Mouse (Mus musculus) monocyte, adult 5-6 weeks (primary cell): ENCODE measurements around the gene Fcer2a. TPM values are rescaled to one million over a fixed set of nuclear protein-coding genes. Genes with fewer than 3 reads are reported as not detected.

ENCODE experiments used
- ATAC-seq: fragments of 153-309, 156-312 bp; replicated peaks from 2 replicates; pipeline ENCODE4 v1.8.0; 2017; ENCODE audit warnings: mild to moderate bottlenecking; ENCODE audit not compliant: low TSS enrichment, insufficient number of reproducible peaks, severe bottlenecking, poor library complexity, low FRiP score
- total RNA-seq: library from RNA; stranded (forward); fragments of 200-1000, 200-491, 200-594 nt; gene quantifications from 3 replicates; pipeline ENCODE4 v1.2.3, GENCODE M21; 2017

Gene Fcer2a
- 11.4 to 16.0 TPM (median 11.7 TPM) in 3 replicates for total RNA-seq

DNA sequence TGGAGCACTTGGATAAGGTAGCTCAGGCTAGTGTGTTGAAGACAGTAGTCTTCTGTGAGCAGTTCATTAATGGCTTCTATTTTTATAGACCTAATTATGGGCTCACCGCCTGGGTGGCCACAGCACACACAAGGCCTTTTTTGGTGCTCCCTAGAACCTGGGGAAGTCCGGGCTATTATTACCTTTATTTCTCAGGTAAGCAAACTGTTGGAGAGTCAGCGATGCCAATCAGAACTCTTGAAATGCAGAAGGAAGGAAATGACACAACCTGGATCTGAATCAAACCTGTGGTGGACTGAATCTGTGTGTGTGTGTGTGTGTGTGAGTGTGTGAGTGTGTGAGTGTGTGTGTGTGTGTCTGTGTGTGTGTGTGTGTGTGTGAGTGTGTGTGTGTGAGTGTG is at the start of gene Fcer2a:
Fcer2a (minus strand) TSS at position 55 of the 400 bp plus-strand sequence.
- ATAC-seq = no peak

DNA sequence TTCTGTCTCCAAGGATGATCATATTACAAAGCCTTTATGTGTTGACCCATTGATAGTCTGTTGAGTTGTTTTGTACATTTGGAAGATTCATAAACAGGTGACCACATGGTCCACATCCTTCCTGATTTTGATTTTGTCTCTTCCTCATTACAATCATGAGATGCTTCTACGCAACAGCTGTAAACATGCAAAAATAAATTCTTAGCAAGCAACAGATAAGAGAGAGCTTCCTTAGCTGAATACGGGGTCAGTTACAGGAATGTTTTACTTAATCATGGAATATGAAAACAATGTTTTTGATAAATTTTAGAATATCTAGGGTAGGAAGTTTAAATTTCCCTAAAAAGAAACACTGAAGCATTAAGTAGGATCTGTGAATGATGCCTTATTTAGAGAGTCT is 43.0 kb upstream of the Fcer2a start:
- no peak for ATAC-seq

DNA sequence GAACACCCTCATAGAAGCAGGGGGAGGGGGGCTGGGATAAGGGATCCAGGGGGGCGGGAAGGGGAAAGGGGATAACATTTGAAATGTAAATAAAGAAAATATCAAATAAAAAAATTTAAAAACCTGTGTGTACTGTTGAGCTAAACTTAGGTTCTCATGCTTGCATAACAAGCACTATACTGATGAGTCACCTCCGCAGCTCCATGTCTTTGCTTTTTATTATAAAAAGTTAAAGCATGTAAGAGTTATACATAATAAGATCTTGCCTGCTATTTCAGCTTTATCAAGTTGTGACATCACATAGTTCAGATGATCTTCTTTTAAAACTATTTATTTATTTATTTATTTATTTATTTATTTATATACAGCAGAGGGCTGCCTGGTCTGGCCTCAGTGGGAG is 41.6 kb upstream of the Fcer2a start:
- no peak for ATAC-seq

DNA sequence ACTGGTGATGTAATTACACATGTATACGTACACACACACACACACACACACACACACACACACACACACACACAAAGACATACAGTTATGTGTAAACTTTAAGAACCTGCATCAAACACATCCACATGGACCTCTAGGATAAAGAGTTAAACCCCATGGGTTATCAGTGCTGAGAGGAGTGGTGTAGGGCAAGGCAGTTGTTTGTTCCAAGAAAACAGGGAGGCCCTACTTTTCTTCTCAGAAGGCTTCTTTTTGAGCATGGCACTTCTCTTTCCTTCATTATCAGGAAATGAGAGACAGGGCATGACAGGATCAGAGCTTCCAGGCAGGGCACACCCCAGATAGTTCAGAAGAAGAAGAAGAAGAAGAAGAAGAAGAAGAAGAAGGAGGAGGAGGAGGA is 40.1 kb upstream of the Fcer2a start:
- no peak for ATAC-seq

DNA sequence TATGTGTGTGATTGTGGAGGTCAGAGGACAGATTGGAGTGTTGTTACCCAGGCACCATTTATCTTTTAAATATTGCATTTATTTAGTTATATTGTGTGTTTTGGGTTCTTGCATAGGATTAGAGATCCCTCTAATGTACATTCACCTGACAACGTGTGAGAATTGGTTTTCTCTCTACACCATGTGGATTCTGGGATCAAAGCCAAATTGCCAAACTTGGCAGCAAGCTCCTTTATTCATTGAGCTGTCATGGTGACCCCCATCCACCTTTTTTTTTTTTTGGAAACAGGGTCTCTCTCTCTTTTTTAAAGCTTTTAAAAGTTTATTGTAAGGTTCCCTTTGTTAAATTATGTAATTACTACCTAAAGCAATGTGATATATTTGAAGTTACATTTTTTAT is 27.1 kb upstream of the Fcer2a start:
- no peak for ATAC-seq

DNA sequence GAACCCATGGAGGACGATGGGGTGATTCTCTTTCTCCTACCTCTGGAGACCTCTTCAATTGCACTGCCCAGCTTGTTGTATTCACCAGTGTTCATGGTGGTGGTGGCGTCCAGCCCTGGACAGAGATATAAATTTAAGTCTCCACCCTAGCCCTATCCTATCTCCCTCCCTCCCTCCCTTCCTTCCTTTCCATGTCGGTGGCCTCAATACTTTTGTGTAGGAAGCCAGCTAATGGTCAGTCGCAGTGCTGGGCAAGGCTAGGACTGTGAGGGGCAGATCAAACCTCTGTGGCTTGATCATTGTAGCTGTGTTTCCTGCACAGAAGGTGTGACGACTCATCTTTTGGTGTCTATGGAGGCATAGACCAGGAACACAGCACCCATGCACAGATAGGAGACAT is 26.6 kb upstream of the Fcer2a start, which contains the start of gene Clec4g:
Clec4g (minus strand) TSS at position 101 of the 400 bp plus-strand sequence.
- ATAC-seq = no peak

DNA sequence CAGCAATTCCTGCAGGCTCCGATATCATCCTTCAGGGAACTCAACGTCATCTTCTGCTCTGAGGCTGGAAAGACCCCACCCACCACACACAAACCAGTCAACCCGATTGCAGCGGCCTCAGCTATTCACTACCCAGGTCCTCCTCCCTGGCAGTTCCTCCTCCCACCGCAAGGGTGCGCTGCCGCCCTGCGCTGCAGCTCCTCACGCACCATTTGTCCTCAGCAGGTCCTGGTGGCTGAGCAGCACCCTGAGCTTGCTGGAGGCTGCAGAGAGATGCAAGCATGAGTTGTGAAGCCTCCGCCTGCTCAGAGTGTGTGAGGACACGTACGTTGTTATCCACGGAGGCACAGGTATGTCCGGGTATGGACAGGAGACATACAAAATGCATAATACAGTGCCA is 24.6 kb upstream of the Fcer2a start:
- ATAC-seq = peak; percentile 93

DNA sequence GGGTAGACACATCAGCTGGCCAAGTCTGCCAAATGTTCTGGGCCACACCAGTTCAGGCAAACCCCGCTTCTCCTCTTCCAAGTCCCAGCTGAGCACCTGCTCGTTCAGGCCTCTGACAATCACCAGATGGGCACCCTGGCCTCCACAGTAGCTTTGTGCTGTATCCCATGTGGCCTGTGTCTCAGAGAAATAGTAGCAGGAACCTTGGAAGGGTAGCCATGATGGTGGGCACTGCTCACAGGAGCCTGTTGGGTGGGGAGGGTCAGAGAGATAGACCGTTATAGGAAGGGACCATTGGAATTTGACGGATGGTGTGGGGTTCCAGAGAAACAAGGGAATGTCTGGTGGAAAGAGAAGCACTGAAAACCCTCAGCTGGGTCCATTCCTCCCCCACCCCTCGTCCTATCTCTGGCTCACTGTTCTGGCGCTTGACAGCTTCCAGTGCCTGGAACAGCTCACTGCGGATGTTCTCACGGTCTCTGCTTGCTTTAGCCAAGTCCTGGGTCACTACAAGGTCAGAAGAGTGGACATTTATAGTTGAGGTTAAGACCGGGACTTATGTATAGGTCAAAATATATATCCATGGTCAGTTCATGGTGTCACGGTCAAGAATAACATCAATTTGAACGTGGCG is 23.5 kb upstream of the Fcer2a start:
- ATAC-seq = no peak

DNA sequence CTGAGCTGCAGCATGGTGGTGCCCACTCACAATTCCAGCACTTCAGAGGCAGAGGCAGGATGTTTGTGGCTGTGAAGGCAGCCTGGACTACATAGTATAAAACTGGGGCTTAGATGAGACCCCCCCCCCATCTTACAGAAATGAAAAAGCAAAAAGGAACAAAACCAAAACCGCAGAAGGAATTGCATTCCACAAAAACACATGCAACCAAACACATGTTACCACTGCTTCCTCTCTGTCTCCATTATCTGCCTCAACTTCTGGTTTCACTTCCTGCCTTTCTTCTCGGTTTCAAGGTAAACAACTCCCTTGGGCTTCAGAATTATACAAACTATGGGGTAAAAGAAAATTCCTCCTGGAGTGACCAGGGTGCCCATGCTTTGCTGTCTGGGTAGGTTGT is 17.7 kb upstream of the Fcer2a start:
- ATAC-seq = peak; percentile 75

DNA sequence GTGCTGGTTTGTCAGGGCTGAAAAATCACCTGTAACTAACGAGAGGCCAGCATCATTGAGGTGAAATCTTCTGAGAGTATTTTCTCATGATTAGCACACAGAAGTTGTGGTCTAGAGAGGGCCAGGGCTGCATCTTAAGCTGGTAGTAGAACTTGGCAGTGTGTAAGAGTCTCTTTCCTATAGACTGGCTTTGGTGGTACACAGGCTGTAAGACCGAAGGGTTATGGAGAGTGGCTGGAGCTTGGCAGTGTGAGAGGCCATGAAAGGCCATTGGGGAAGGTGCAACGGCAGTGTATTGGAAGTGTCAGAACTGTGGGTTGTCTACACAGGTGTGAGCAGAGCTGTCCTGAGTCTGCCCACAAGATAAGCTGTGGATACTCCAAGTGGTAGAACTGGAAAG is 16.3 kb upstream of the Fcer2a start:
- no peak for ATAC-seq

DNA sequence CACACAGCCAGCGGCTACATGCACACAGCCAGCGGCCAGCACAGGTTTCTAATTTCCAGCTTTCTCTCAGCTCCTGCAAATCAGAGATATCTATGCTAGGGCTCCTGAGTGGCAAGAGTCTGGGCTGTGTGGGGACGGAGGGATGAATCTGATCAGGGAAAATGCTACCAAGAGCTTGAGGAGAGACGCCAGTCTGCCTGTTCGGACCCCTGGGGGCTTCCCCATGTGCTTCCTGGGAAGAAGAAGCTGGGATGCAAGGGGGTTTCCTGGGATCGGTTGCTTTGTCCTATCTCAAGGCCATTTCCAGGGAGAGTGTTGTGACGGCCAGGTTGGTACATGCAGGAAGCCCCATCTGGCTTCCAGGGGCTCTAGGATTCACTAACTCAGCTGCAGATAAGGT is 13.6 kb upstream of the Fcer2a start:
- no peak for ATAC-seq

DNA sequence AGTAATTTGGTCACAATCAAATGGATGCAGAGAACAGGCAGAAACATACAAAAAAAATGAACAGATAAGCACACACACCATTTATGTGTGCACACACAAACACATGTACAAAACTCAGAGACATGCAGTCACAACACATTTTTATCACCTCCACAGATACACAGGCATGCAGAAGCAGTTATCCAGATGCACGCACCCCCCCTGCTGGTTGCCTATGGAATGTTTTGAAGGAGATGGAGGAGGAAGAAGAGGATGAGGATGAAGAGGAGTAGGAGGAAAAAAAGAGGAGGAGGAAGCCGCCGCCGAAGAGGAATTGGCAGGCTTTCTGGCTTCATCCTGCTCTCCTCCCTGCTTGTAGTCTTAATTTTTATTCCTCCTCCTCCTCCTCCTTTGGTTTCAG is 11.7 kb upstream of the Fcer2a start:
- ATAC-seq = no peak

DNA sequence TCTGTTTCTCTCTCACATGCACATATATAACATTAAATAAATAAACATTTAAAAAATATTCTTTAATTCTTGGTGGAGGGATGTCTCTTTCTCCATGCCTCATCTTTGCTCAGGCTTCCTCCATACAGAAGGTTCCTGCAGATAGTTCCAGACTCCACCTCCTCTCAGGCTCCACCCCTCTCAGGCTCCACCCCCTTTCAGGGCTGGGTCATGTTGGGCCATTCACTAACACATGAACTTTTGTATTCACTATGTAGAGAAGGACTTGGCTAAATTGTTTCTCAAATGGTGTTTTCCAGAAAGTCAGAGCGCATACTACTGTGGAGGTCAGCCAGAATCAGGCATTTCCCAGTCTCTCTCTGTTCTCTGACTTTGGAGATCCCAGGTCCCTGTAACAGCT is 7.5 kb upstream of the Fcer2a start:
- ATAC-seq = no peak

DNA sequence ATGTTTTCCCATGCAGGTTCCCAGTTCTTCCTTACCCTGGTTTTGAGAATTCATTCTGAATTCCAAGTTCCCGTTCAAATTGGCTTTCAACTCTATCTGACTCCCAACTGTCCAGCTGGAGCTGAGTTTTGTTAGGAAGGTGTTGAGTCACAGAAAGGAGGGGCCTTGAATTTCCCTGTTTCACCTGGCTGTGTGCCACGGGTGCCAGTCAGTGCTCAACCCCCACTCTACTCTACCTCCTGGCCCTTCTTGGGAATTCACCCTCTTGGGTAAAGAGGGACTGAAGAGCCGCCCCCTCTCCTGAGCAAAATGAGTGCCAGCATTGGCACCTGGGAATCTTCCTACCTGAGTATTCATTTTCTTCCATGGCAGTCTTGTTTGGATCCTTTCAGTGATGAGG is 3.2 kb downstream of the Fcer2a start:
- no peak for ATAC-seq

DNA sequence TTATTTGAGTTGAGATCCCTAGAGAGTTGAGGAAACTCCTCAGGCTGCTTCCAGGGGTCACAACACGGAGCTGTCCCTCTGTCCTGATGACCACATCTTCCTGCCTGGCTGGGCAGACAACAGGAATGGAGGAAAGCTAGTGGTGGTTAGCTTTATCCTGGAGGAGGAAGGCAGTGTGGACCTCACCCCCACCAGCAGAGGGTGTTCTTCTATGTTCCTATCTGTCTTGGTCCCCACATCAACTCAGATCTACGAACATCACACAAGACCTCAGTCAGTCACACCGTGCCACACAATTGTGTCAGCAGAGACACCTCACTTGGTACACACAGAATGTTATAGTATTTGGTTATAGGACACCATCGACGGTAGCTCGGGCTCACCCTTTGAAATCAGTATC is 6.4 kb downstream of the Fcer2a start:
- no peak for ATAC-seq

DNA sequence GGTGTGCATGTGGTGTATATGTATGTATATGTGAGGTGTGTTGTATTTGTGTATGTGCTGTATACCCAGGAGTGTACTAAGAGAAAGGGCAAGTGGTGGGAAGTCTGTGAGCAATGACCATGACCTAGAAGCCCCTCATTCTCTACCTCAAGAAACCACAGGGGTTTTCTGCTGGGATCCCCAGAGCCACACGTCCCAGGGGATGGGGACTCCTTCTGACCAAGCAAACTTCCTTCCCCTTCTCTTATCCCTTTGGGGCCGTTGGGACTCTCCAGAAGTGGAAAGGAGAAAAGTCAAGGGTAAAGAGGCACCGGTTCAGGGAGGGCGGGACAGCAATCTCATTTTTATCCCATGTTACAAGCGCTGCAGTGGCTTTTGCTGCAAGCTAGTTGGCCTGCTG is 8.6 kb downstream of the Fcer2a start:
- no peak for ATAC-seq

DNA sequence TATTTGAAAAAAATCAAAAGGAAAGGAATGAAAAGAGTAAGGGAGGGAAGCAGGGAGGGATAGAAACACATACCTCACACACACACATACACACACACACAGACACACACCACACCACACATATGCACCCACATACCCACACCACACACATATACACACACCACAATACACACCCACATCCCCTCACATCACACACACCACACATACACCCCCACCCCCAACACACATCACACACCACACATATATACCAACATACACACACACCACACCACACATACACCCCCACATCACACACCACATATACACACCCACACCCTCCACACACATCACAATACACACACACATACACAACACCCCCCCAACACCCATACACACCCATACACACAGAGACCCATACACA is 9.4 kb downstream of the Fcer2a start:
- no peak for ATAC-seq

DNA sequence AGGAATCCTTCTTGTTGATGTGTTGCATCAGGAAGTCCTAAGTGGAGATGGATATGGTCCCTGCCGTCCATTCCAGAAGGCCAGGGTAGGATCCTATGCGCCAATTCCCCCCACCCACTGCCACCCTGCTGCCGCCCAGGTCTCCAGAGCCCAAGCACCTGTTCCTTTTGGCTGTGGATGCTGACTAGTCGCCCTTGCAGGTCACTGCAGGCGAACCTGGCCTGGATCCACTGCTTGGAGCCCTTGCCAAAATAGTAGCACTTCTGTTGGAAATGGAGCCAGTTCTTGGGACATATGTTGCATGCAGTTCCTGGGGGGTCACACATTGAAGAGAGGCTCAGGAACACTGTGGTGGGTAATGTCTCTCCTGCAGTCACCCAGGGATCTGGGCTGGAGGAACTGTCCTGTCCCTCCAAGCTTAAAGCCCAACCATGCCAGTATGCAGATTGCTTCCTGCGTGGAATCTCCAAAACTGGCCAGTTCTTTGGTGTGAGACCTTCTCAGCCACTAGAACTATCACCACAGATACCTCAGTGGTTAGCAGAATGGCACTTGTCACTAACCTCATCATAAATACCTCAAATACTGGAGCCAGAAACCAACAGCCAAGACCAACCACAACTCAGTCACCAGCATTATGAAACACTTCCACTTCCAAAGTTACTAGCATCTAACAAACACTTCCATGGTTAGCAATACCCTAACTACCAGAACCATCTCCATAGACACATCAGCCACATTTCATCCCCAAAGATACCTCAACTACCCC is 10.4 kb downstream of the Fcer2a start:
- no peak for ATAC-seq

DNA sequence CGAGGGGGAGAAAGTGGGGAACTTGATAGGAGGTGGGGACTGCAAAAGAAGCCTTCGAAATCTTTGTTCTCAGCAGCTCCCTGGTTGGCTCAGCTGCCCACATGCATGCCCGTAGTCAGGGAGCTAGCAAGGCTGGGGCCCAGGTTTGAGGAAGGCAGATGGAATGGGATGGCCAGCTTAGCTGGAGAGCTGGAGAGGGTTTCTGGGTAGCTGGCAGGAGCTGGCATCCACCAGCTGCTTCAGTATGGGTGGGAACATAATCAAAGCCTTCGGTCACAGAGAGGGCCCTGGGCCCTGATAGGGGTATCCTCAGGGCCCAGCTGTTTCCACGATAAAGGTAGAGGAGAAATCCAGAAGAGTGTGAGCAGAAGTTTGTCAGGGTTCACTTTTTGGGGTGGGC is 11.5 kb downstream of the Fcer2a start:
- no peak for ATAC-seq

DNA sequence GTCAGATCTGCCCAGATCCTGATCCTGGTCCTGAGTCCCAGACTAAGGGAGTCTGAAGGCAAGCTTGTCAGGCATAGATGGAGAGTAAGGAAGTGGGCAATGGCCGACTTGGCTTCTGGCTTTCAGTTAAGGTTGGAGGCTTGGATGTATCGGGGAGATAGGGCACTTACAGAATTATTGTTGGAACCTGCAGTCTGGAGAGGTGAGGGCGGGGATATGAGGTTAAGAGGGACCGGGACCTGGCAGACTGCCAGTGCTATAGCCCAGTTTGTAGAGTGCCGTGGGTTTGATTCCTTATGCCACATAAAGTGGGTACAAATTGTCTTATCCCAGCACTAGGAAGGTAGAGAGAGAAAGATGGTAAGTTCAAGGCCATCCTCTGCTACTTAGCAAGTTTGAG is 14.3 kb downstream of the Fcer2a start:
- no peak for ATAC-seq
